Mouse (Mus musculus): ENCODE measurements around the gene Col4a5. TPM values are rescaled to one million over a fixed set of nuclear protein-coding genes. Genes with fewer than 3 reads are reported as not detected.

Gene Col4a5
- polyA plus RNA-seq, 1 experiment from 2014 or later, result 9.4 TPM

Other genes with a start within 250 kb of the Col4a5 start
- gene Col4a6, start 1.3 kb upstream of the Col4a5 start, polyA plus RNA-seq (2014; fragmentation: Nextera tagmentation; extraction: Ambion mirVana), result 0.76 and 1.6 TPM in 2 replicates
- gene Irs4, start 249.9 kb downstream of the Col4a5 start, polyA plus RNA-seq (2014; fragmentation: Nextera tagmentation; extraction: Ambion mirVana), result 0.46 and 0.87 TPM in 2 replicates

Data from midbrain, embryonic 11.5 days (tissue).